Mouse (Mus musculus) midbrain, embryonic 13.5 days (tissue): ENCODE measurements around the gene Gm3139. TPM values are rescaled to one million over a fixed set of nuclear protein-coding genes. Genes with fewer than 3 reads are reported as not detected.
"Not testable (repeated sequence)": the region's sequence is repeated elsewhere in the genome, so short reads cannot be mapped to it uniquely, and the experiment has no call there.

Source experiments
- ATAC-seq: fragments of 200-750 bp; cut with Nextera tagmentation; 2 replicates; pipeline ENCODE4 v1.8.0; 2017; ENCODE audit warnings: mild to moderate bottlenecking, moderate TSS enrichment, moderate library complexity
- H3K27ac ChIP-seq: fragments of 300-500 bp; sonication (generic); 2 replicates; pipeline ENCODE4 v1.5.1; 2015; ENCODE audit warnings: inconsistent platforms, mild to moderate bottlenecking, moderate library complexity
- H3K27me3 ChIP-seq: fragments of 300-500 bp; sonication (generic); 2 replicates; pipeline ENCODE4 v1.6.1; 2015; ENCODE audit warnings: mild to moderate bottlenecking, inconsistent platforms
- H3K36me3 ChIP-seq: fragments of 300-500 bp; sonication (generic); 2 replicates; pipeline ENCODE4 v1.6.1; 2015; ENCODE audit warnings: mild to moderate bottlenecking, inconsistent platforms
- H3K4me1 ChIP-seq: fragments of 300-500 bp; sonication (generic); replicated peaks from 2 replicates; pipeline ENCODE4 v1.6.1; 2015; ENCODE audit warnings: inconsistent platforms
- H3K4me2 ChIP-seq: fragments of 300-500 bp; sonication (generic); replicated peaks from 2 replicates; pipeline ENCODE4 v1.6.1; 2015; ENCODE audit warnings: moderate library complexity, mild to moderate bottlenecking, inconsistent platforms
- H3K4me3 ChIP-seq: fragments of 300-500 bp; sonication (generic); replicated peaks from 2 replicates; pipeline ENCODE4 v1.5.1; 2015; ENCODE audit warnings: mild to moderate bottlenecking, inconsistent platforms
- H3K9ac ChIP-seq: fragments of 300-500 bp; sonication (generic); replicated peaks from 2 replicates; pipeline ENCODE4 v1.6.1; 2015; ENCODE audit warnings: mild to moderate bottlenecking, inconsistent platforms
- H3K9me3 ChIP-seq: fragments of 300-500 bp; sonication (generic); 2 replicates; pipeline ENCODE4 v1.6.1; 2016; ENCODE audit warnings: mild to moderate bottlenecking, inconsistent platforms
- WGBS: fragments of 180-500 bp; shearing (Covaris S2); methylation state at CpG from one replicate; pipeline ENCODE4 v1.1.7; 2015; 5-methylcytosine and 5-hydroxymethylcytosine counted together
- polyA plus RNA-seq: library from polyadenylated mRNA; unstranded; fragments of >200 nt; fragmentation: Nextera tagmentation; extraction: Ambion mirVana; gene quantifications from 2 replicates; pipeline ENCODE4 v1.2.1, GENCODE M21; 2015

Gm3139 gene
- polyA plus RNA-seq = not detected in 2 replicates

- not testable (repeated sequence) for H3K4me3 ChIP-seq, ATAC-seq, H3K4me2 ChIP-seq, H3K4me1 ChIP-seq, H3K27me3 ChIP-seq, H3K9ac ChIP-seq, H3K36me3 ChIP-seq, H3K27ac ChIP-seq, H3K9me3 ChIP-seq
- no CpG with 5 or more reads among the region's 2 CpGs for WGBS
These were observed at the start of gene Gm3139 for GRCm38 (mm10) chr5:94525987-94526386. Gene Gm3139, plus strand, starts transcription at chr5:94526287.

Other genes starting within 250 kb of the Gm3139 start
- not detected in 2 replicates for gene A430089I19Rik, start 219.5 kb upstream of the Gm3139 start, polyA plus RNA-seq
- gene Gm6502, start 211.9 kb upstream of the Gm3139 start, polyA plus RNA-seq = not detected in 2 replicates
- not detected in 2 replicates for gene AA792892, start 186.5 kb upstream of the Gm3139 start, polyA plus RNA-seq
- not detected in 2 replicates for gene Gm7682, start 80.5 kb upstream of the Gm3139 start, polyA plus RNA-seq
- not detected in 2 replicates for gene Gm3147, start 90.1 kb downstream of the Gm3139 start, polyA plus RNA-seq
- not detected in 2 replicates for gene Gm6509, start 97.7 kb downstream of the Gm3139 start, polyA plus RNA-seq
- gene Gm6205, start 122.1 kb downstream of the Gm3139 start, polyA plus RNA-seq = not detected in 2 replicates